Mouse (Mus musculus) CH12.LX (cell line): ENCODE data around the gene Sbf2. TPM values are rescaled to one million over a fixed set of nuclear protein-coding genes. Genes with fewer than 3 reads are reported as not detected.

ENCODE experiments used
- DNase-seq: peaks from one replicate; pipeline ENCODE4 v3.0.0-alpha.2; 2013; ENCODE audit errors: extremely low read depth
- H3K27ac ChIP-seq: 2 replicates; pipeline ENCODE4 v1.5.1; 2012; ENCODE audit warnings: low read depth, mild to moderate bottlenecking, control low read depth, moderate library complexity; ENCODE audit not compliant: insufficient read depth
- H3K27me3 ChIP-seq: replicated peaks from 2 replicates; pipeline ENCODE3; 2012; ENCODE audit warnings: inconsistent platforms
- H3K36me3 ChIP-seq, 2 experiments: replicated peaks in 1 of 2; 2 replicates each; pipeline versions ENCODE3 to v1.6.1; 2012; ENCODE audit warnings: inconsistent platforms in 1 of 2, low read length in 1 of 2, mild to moderate bottlenecking in 1 of 2, mixed read lengths in 1 of 2, moderate library complexity in 1 of 2; ENCODE audit not compliant: control insufficient read depth in 1 of 2, insufficient read depth in 1 of 2
- H3K4me1 ChIP-seq, 2 experiments: 2 replicates each; pipeline ENCODE4 v1.6.1; 2012; ENCODE audit warnings: inconsistent platforms in 1 of 2, moderate library complexity in 1 of 2; ENCODE audit not compliant: insufficient read depth in 2 of 2, control insufficient read depth in 1 of 2
- H3K4me2 ChIP-seq: 2 replicates; pipeline ENCODE4 v1.6.1; 2012; ENCODE audit warnings: low read depth, mild to moderate bottlenecking, control low read depth; ENCODE audit not compliant: poor library complexity, insufficient read depth, severe bottlenecking
- H3K4me3 ChIP-seq, 3 experiments: fragments of 150-350 bp in 1 of 3; sonication (generic) in 1 of 3; replicated peaks in 1 of 3; 2 replicates each; pipeline versions ENCODE3 to v1.5.1; 2011 to 2012; ENCODE audit warnings: low read depth in 2 of 3, low read length in 2 of 3, mild to moderate bottlenecking in 2 of 3, moderate library complexity in 2 of 3, control low read depth in 1 of 3, improper control_type of control experiment in 1 of 3, inconsistent platforms in 1 of 3, mixed read lengths in 1 of 3; ENCODE audit not compliant: poor library complexity in 1 of 3
- H3K79me2 ChIP-seq: replicated peaks from 2 replicates; pipeline ENCODE4 v1.6.1; 2012; ENCODE audit warnings: mild to moderate bottlenecking, moderate library complexity; ENCODE audit not compliant: control insufficient read depth, poor library complexity, insufficient read depth, severe bottlenecking; ENCODE audit errors: extremely low read depth
- H3K9ac ChIP-seq: 2 replicates; pipeline ENCODE4 v1.6.1; 2012; ENCODE audit warnings: low read depth, mild to moderate bottlenecking, control low read depth, moderate library complexity; ENCODE audit not compliant: insufficient read depth
- H3K9me3 ChIP-seq: replicated peaks from 2 replicates; pipeline ENCODE3; 2012; ENCODE audit warnings: low read length, inconsistent platforms, mixed read lengths
- BHLHE40 ChIP-seq: IDR thresholded peaks from 2 replicates; pipeline ENCODE4 v1.6.1; 2011; ENCODE audit warnings: mild to moderate bottlenecking, low read depth, low read length, improper control_type of control experiment
- CHD1 ChIP-seq: IDR thresholded peaks from 2 replicates; pipeline ENCODE4 v1.6.1; 2012; ENCODE audit warnings: low read depth, low read length, improper control_type of control experiment, inconsistent platforms
- CHD2 ChIP-seq: IDR thresholded peaks from 2 replicates; pipeline ENCODE4 v1.6.1; 2011; ENCODE audit warnings: low read length, improper control_type of control experiment
- E2F4 ChIP-seq: IDR thresholded peaks from 2 replicates; pipeline ENCODE4 v1.6.1; 2011; ENCODE audit warnings: low read depth, low read length, improper control_type of control experiment; ENCODE audit not compliant: insufficient replicate concordance
- ELF1 ChIP-seq: IDR thresholded peaks from 2 replicates; pipeline ENCODE4 v1.6.1; 2014; ENCODE audit warnings: low read depth, mild to moderate bottlenecking, inconsistent platforms, low read length, improper control_type of control experiment
- EP300 ChIP-seq: IDR thresholded peaks from 2 replicates; pipeline ENCODE4 v1.6.1; 2011; ENCODE audit warnings: low read length, improper control_type of control experiment
- ETS1 ChIP-seq: conservative IDR thresholded peaks from 2 replicates; pipeline ENCODE4 v1.6.1; 2012; ENCODE audit warnings: low read depth, mild to moderate bottlenecking, inconsistent platforms, low read length, improper control_type of control experiment, moderate library complexity
- HCFC1 ChIP-seq: IDR thresholded peaks from 2 replicates; pipeline ENCODE4 v1.6.1; 2012; ENCODE audit warnings: low read depth, mild to moderate bottlenecking, inconsistent platforms, low read length, improper control_type of control experiment
- IRF4 ChIP-seq: IDR thresholded peaks from 2 replicates; pipeline ENCODE4 v1.6.1; 2014; ENCODE audit warnings: low read depth, mild to moderate bottlenecking, inconsistent platforms, low read length, improper control_type of control experiment
- KAT2A ChIP-seq: IDR thresholded peaks from 2 replicates; pipeline ENCODE4 v1.6.1; 2012; ENCODE audit warnings: low read length, improper control_type of control experiment, inconsistent platforms; ENCODE audit not compliant: insufficient replicate concordance
- MAZ ChIP-seq: IDR thresholded peaks from 2 replicates; pipeline ENCODE4 v1.6.1; 2012; ENCODE audit warnings: low read depth, mild to moderate bottlenecking, inconsistent platforms, low read length, improper control_type of control experiment, moderate library complexity
- NELFE ChIP-seq: IDR thresholded peaks from 2 replicates; pipeline ENCODE4 v1.6.1; 2011; ENCODE audit warnings: low read depth, low read length, improper control_type of control experiment
- NRF1 ChIP-seq: IDR thresholded peaks from 2 replicates; pipeline ENCODE4 v1.6.1; 2014; ENCODE audit warnings: low read depth, mild to moderate bottlenecking, inconsistent platforms, low read length, improper control_type of control experiment, moderate library complexity
- RCOR1 ChIP-seq: conservative IDR thresholded peaks from 2 replicates; pipeline ENCODE4 v1.6.1; 2012; ENCODE audit warnings: low read depth, mild to moderate bottlenecking, inconsistent platforms, low read length, improper control_type of control experiment
- SMC3 ChIP-seq: IDR thresholded peaks from 2 replicates; pipeline ENCODE4 v1.6.1; 2011; ENCODE audit warnings: low read depth, low read length, improper control_type of control experiment
- TBP ChIP-seq: conservative IDR thresholded peaks from 2 replicates; pipeline ENCODE4 v1.6.1; 2011; ENCODE audit warnings: low read depth, low read length, improper control_type of control experiment
- TCF12 ChIP-seq: IDR thresholded peaks from 2 replicates; pipeline ENCODE4 v1.6.1; 2014; ENCODE audit warnings: low read depth, mild to moderate bottlenecking, inconsistent platforms, low read length, improper control_type of control experiment
- UBTF ChIP-seq: IDR thresholded peaks from 2 replicates; pipeline ENCODE4 v1.6.1; 2012; ENCODE audit warnings: low read depth, mild to moderate bottlenecking, inconsistent platforms, low read length, improper control_type of control experiment, moderate library complexity
- USF2 ChIP-seq: conservative IDR thresholded peaks from 2 replicates; pipeline ENCODE4 v1.6.1; 2011; ENCODE audit warnings: low read depth, low read length, improper control_type of control experiment
- ZC3H11A ChIP-seq: IDR thresholded peaks from 2 replicates; pipeline ENCODE4 v1.6.1; 2012; ENCODE audit warnings: low read depth, mild to moderate bottlenecking, inconsistent platforms, low read length, improper control_type of control experiment
- ZKSCAN1 ChIP-seq: IDR thresholded peaks from 2 replicates; pipeline ENCODE4 v1.6.1; 2012; ENCODE audit warnings: low read depth, inconsistent platforms, low read length, improper control_type of control experiment, borderline replicate concordance
- dilution Hi-C: fragments of 300-500 bp; cut with MboI; formaldehyde crosslinking; loops from 2 replicates; pipeline ENCODE4 v1.14.3; 2020; ENCODE audit warnings: low sequenced_read_pairs; ENCODE audit not compliant: extremely low pct_unique_long_range_greater_than_20kb, extremely low pct_ligation_motif_present
- in situ Hi-C: fragments of 300-500 bp; cut with MboI; formaldehyde crosslinking; loops from 3 replicates; pipeline ENCODE4 v1.14.3; 2019; ENCODE audit warnings: low sequenced_read_pairs, low pct_ligation_motif_present, low pct_unique_long_range_greater_than_20kb, mixed read lengths
- polyA plus RNA-seq: library from polyadenylated mRNA; unstranded; fragments of >175 nt; gene quantifications from 2 replicates; pipeline ENCODE4 v1.2.1, GENCODE M21; 2012; ENCODE audit warnings: low read depth; ENCODE audit not compliant: insufficient read length
- total RNA-seq, 2 experiments: library from RNA; depleted of rRNA; stranded (reverse); fragments of 300-350 nt in 1 of 2; fragments of >200 nt in 1 of 2; gene quantifications; 2 replicates each; pipeline ENCODE4 v1.2.3; 2012 to 2014

Sbf2 gene
- total and polyA plus RNA-seq, 3 experiments, result 9.5 to 21.5 (median 11.4) TPM

DNA sequence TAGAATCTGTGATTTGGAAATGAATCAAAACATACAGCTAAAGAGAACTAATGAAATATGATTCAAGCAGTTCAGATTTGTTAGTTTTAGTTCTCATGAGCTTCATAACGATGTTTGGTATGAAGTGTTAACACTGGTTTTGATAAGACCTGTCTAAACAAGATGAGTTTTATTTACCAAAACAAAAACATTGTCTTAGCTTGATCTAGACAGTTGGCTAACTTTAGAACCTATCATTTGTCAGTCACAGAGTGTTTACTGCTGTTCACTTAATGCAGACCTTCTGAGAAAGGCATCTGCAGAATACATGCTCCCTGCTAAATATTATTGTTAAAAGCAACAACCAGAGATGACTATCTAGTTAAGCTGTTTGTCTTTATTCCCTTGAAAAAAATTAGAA, 116.1 kb downstream of the Sbf2 start:
- DNase-seq, result no peak
- H3K9me3 ChIP-seq, result peaks cover 2% of the 10 kb centered on the region
- no peak overlapping the region for H3K27ac ChIP-seq
- H3K27me3 ChIP-seq, result no peaks in the 10 kb centered on the region
- H3K4me1 ChIP-seq, result peaks cover 2 to 6% of the 10 kb centered on the region in 2 experiments; a peak in 1 of 4 replicates
- H3K9ac ChIP-seq, result no peak overlapping the region
- in situ Hi-C loops, result no loop called here
- dilution Hi-C loops, result no loop called here
- H3K4me2 ChIP-seq, result no peak overlapping the region
- TF ChIP-seq IRF4 (no peak), KAT2A (no peak), CHD2 (no peak), CHD1 (no peak), NRF1 (no peak), UBTF (no peak), ELF1 (no peak), MAZ (no peak), ZC3H11A (no peak), HCFC1 (no peak), SMC3 (no peak), ETS1 (no peak), E2F4 (no peak), TCF12 (no peak), NELFE (no peak), ZKSCAN1 (no peak), TBP (no peak)
- TF ChIP-seq, all 38 proteins: peak for 0
- no peaks in the 10 kb centered on the region for H3K79me2 ChIP-seq
- H3K36me3 ChIP-seq, result no peaks in the 10 kb centered on the region
- no peak overlapping the region for H3K4me3 ChIP-seq

DNA sequence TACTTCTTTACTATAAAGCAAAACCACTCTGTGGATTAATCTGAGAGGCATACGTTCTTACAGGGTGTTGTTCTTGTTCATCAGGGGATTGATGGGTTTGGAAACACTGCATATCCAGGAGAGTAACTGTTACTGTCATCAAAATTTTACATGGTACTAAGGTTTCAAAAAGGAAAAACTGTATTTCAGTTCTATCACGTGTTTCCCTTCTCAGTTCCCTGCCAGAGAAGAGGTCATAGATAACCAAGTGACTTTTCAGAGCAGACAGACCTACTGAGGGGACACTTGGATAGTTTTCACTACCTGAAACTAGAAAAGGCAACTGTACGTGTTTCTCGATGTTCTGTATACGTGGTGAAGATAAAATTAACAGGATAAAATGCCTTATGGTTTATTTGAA, 123.7 kb downstream of the Sbf2 start:
- TF ChIP-seq ETS1 (no peak), EP300 (peak; percentile 48; the same call in 1 of the 2 replicates), IRF4 (peak; percentile 50; the same call in 1 of the 2 replicates), BHLHE40 (peak; percentile 80), SMC3 (no peak), RCOR1 (no peak), USF2 (peak; percentile 35; the same call in 1 of the 2 replicates)
- TF ChIP-seq, all 38 proteins: peak for 4
- peak; percentile 23 for DNase-seq
- no peak overlapping the region for H3K4me3 ChIP-seq
- dilution Hi-C loops, result no loop called here
- H3K79me2 ChIP-seq, result no peaks in the 10 kb centered on the region
- H3K9me3 ChIP-seq, result no peaks in the 10 kb centered on the region
- no peaks in the 10 kb centered on the region for H3K36me3 ChIP-seq
- in situ Hi-C loops, result no loop called here
- H3K4me2 ChIP-seq, result no peak overlapping the region
- H3K27me3 ChIP-seq, result no peaks in the 10 kb centered on the region
- no peak overlapping the region for H3K9ac ChIP-seq
- peaks cover 5 to 17% of the 10 kb centered on the region in 2 experiments; a peak in 2 of 4 replicates for H3K4me1 ChIP-seq
- H3K27ac ChIP-seq, result no peak overlapping the region
